Mouse (Mus musculus): ENCODE data around the gene D13Ertd608e.

DNA sequence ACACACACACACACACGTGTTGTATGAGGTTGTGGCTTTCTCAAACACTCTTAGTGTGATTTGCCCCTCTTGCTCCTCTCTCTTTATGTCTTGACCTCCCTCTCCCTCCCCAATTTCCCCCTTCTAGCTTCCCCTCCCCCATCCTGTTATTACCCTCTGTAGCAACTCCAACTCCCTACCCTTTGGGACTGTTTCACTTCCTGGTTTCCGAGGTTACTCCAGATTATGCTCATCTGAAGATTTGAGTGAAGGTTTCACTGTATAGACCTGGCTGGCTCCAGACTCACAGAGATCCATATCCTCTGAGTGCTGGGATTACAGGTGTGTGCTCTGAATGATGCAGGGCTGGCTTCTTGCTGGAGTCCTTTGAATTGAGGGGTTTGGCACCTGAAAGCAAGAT, 26.9 kb upstream of the D13Ertd608e start:
- no peak for TF ChIP-seq CTCF (IDR thresholded peaks at IDR 0.05; ENCODE audit: borderline replicate concordance, insufficient read depth, low read depth, low read length)
- no peak for TF ChIP-seq POLR2A (IDR thresholded peaks at IDR 0.05; ENCODE audit: borderline replicate concordance, insufficient read depth, low read length)

All from cerebellum, adult 2 months (tissue).